Mouse (Mus musculus) embryonic facial prominence, embryonic 10.5 days (tissue): ENCODE measurements around the gene Amer1. TPM values are rescaled to one million over a fixed set of nuclear protein-coding genes. Genes with fewer than 3 reads are reported as not detected.

Experiments
- DNase-seq: peaks from one replicate; pipeline ENCODE4 v3.0.0-alpha.2; 2017; ENCODE audit warnings: low spot score
- H3K27ac ChIP-seq: fragments of 300-500 bp; sonication (generic); replicated peaks from 2 replicates; pipeline ENCODE4 v1.5.1; 2016; ENCODE audit warnings: mild to moderate bottlenecking
- H3K27me3 ChIP-seq: fragments of 300-500 bp; sonication (generic); replicated peaks from 2 replicates; pipeline ENCODE4 v1.6.1; 2016; ENCODE audit warnings: low read depth, mild to moderate bottlenecking; ENCODE audit not compliant: poor library complexity, severe bottlenecking
- H3K36me3 ChIP-seq: fragments of 300-500 bp; sonication (generic); replicated peaks from 2 replicates; pipeline ENCODE4 v1.6.1; 2016; ENCODE audit warnings: mild to moderate bottlenecking, moderate library complexity
- H3K4me1 ChIP-seq: fragments of 300-500 bp; sonication (generic); 2 replicates; pipeline ENCODE4 v1.6.1; 2016
- H3K4me3 ChIP-seq: fragments of 300-500 bp; sonication (generic); 2 replicates; pipeline ENCODE4 v1.5.1; 2016; ENCODE audit warnings: mild to moderate bottlenecking, moderate library complexity
- H3K9me3 ChIP-seq: fragments of 300-500 bp; sonication (generic); 2 replicates; pipeline ENCODE4 v1.6.1; 2016; ENCODE audit warnings: mild to moderate bottlenecking
- WGBS: fragments of 180-500 bp; shearing (Covaris S2); methylation state at CpG from one replicate; pipeline ENCODE4 v1.1.7; 2016; 5-methylcytosine and 5-hydroxymethylcytosine counted together
- polyA plus RNA-seq: library from polyadenylated mRNA; unstranded; fragments of >200 nt; fragmentation: Nextera tagmentation; extraction: Ambion mirVana; gene quantifications from 2 replicates; pipeline ENCODE4 v1.2.1, GENCODE M21; 2016

The Amer1 gene
- polyA plus RNA-seq: 10.3 and 11.9 TPM in 2 replicates

GRCm38 (mm10) chrX:95444776-95445111 is at the start of gene Amer1:
Gene Amer1 (minus strand): TSS chrX:95444872.
- peak within 1 kb of the TSS; percentile 88 for H3K27ac ChIP-seq
- H3K27me3 ChIP-seq: peaks cover 19% of the 10 kb centered on the region
- 16% methylated on average over 19 of the region's 19 CpGs for WGBS
- no peaks in the 10 kb centered on the region for H3K36me3 ChIP-seq
- H3K4me3 ChIP-seq: peak within 1 kb of the TSS; percentile 65
- peaks cover 12% of the 10 kb centered on the region; the same call in 1 of the 2 replicates for H3K4me1 ChIP-seq
- DNase-seq: peak; percentile 87
- no peaks in the 10 kb centered on the region; the same call in 1 of the 2 replicates for H3K9me3 ChIP-seq

- Histone ChIP-seq H3K27me3 (no peaks in the 10 kb centered on the region), H3K4me3 (no peak overlapping the region), H3K9me3 (no peaks in the 10 kb centered on the region), H3K4me1 (no peaks in the 10 kb centered on the region), H3K36me3 (no peaks in the 10 kb centered on the region), H3K27ac (no peak overlapping the region)
- DNase-seq: no peak
- WGBS: 73% methylated on average over 3 of the region's 3 CpGs
These were observed 12.5 kb upstream of the Amer1 start for GRCm38 (mm10) chrX:95457166-95457565.

GRCm38 (mm10) chrX:95445866-95446265 is 1.2 kb upstream of the Amer1 start:
- H3K4me1 ChIP-seq: peaks cover 12% of the 10 kb centered on the region; the same call in 1 of the 2 replicates
- no peak overlapping the region for H3K27ac ChIP-seq
- H3K4me3 ChIP-seq: no peak overlapping the region
- H3K36me3 ChIP-seq: no peaks in the 10 kb centered on the region
- 71% methylated on average over 2 of the region's 2 CpGs for WGBS
- peak; percentile 8 for DNase-seq
- H3K9me3 ChIP-seq: no peaks in the 10 kb centered on the region; the same call in 1 of the 2 replicates
- peaks cover 19% of the 10 kb centered on the region for H3K27me3 ChIP-seq

- H3K27ac ChIP-seq: peak overlapping the region; percentile 88
- H3K36me3 ChIP-seq: no peaks in the 10 kb centered on the region
These were observed 469 bp upstream of the Amer1 start for GRCm38 (mm10) chrX:95445141-95445540.

GRCm38 (mm10) chrX:95443898-95444775 is 535 bp downstream of the Amer1 start:
- WGBS: 21% methylated on average over 42 of the region's 42 CpGs
- peak; percentile 67 for DNase-seq
- Histone ChIP-seq H3K27ac (peak overlapping the region; percentile 88), H3K4me1 (peaks cover 12% of the 10 kb centered on the region; the same call in 1 of the 2 replicates), H3K36me3 (no peaks in the 10 kb centered on the region), H3K4me3 (peak overlapping the region; percentile 65), H3K27me3 (peaks cover 19% of the 10 kb centered on the region), H3K9me3 (no peaks in the 10 kb centered on the region; the same call in 1 of the 2 replicates)

More at GRCm38 (mm10) chrX:95445141-95445540, 469 bp upstream of the Amer1 start:
- Histone ChIP-seq H3K4me1 (peaks cover 12% of the 10 kb centered on the region; the same call in 1 of the 2 replicates), H3K9me3 (no peaks in the 10 kb centered on the region; the same call in 1 of the 2 replicates), H3K27me3 (peaks cover 19% of the 10 kb centered on the region), H3K4me3 (peak overlapping the region; percentile 65)
- WGBS: 38% methylated on average over 3 of the region's 3 CpGs
- DNase-seq: no peak

GRCm38 (mm10) chrX:95443390-95443789 is 1.3 kb downstream of the Amer1 start:
- WGBS: 25% methylated on average over 12 of the region's 12 CpGs
- DNase-seq: peak; percentile 16
- peaks cover 19% of the 10 kb centered on the region for H3K27me3 ChIP-seq
- H3K27ac ChIP-seq: peak overlapping the region; percentile 88
- H3K9me3 ChIP-seq: no peaks in the 10 kb centered on the region
- H3K4me1 ChIP-seq: peaks cover 12% of the 10 kb centered on the region; the same call in 1 of the 2 replicates
- H3K36me3 ChIP-seq: no peaks in the 10 kb centered on the region
- peak overlapping the region; percentile 65 for H3K4me3 ChIP-seq

- no peak overlapping the region for H3K27ac ChIP-seq
- H3K4me3 ChIP-seq: no peak overlapping the region
- DNase-seq: no peak
- WGBS: 57% methylated on average over 1 of the region's 1 CpGs
- H3K4me1 ChIP-seq: peaks cover 12% of the 10 kb centered on the region; the same call in 1 of the 2 replicates
- 0 out of 2 replicates have a peak, but pooled peaks cover 2% of the 10 kb centered on the region for H3K36me3 ChIP-seq
- H3K9me3 ChIP-seq: no peaks in the 10 kb centered on the region
- H3K27me3 ChIP-seq: peaks cover 19% of the 10 kb centered on the region
These were observed 2.4 kb downstream of the Amer1 start for GRCm38 (mm10) chrX:95442261-95442660.

GRCm38 (mm10) chrX:95441290-95441689 is 3.4 kb downstream of the Amer1 start:
- H3K9me3 ChIP-seq: no peaks in the 10 kb centered on the region
- H3K27me3 ChIP-seq: peaks cover 19% of the 10 kb centered on the region
- DNase-seq: no peak
- 0 out of 2 replicates have a peak, but pooled peaks cover 3% of the 10 kb centered on the region for H3K36me3 ChIP-seq
- H3K4me1 ChIP-seq: peaks cover 12% of the 10 kb centered on the region; the same call in 1 of the 2 replicates
- no peak overlapping the region for H3K27ac ChIP-seq
- H3K4me3 ChIP-seq: no peak overlapping the region

- Histone ChIP-seq H3K36me3 (0 out of 2 replicates have a peak, but pooled peaks cover 3% of the 10 kb centered on the region), H3K4me1 (peaks cover 12% of the 10 kb centered on the region; the same call in 1 of the 2 replicates), H3K4me3 (no peak overlapping the region), H3K27ac (no peak overlapping the region), H3K9me3 (no peaks in the 10 kb centered on the region), H3K27me3 (0 out of 2 replicates have a peak, but pooled peaks cover 4% of the 10 kb centered on the region)
- 84% methylated on average over 4 of the region's 4 CpGs for WGBS
- DNase-seq: no peak
These were observed 6.2 kb downstream of the Amer1 start for GRCm38 (mm10) chrX:95438491-95438890.

GRCm38 (mm10) chrX:95437236-95437635 is 7.4 kb downstream of the Amer1 start:
- Histone ChIP-seq H3K27me3 (0 out of 2 replicates have a peak, but pooled peaks cover 4% of the 10 kb centered on the region), H3K4me3 (no peak overlapping the region), H3K4me1 (peaks cover 3% of the 10 kb centered on the region; the same call in 1 of the 2 replicates), H3K27ac (no peak overlapping the region), H3K9me3 (no peaks in the 10 kb centered on the region), H3K36me3 (0 out of 2 replicates have a peak, but pooled peaks cover 5% of the 10 kb centered on the region)
- no peak for DNase-seq
- WGBS: 98% methylated on average over 1 of the region's 1 CpGs

GRCm38 (mm10) chrX:95373101-95373500 is 71.6 kb downstream of the Amer1 start:
- H3K27me3 ChIP-seq: peaks cover 4% of the 10 kb centered on the region; the same call in 1 of the 2 replicates
- no peaks in the 10 kb centered on the region for H3K36me3 ChIP-seq
- H3K4me1 ChIP-seq: no peaks in the 10 kb centered on the region

More at GRCm38 (mm10) chrX:95373101-95373500, 71.6 kb downstream of the Amer1 start:
- no peak for DNase-seq
- Histone ChIP-seq H3K27ac (no peak overlapping the region), H3K9me3 (no peaks in the 10 kb centered on the region), H3K4me3 (no peak overlapping the region)
